Mouse (Mus musculus): ENCODE data around the gene Car3.

GRCm38 (mm10) chr3:14869779-14870178, 6.5 kb downstream of the Car3 start:
- TF ChIP-seq CTCF (IDR thresholded peaks at IDR 0.05; ENCODE audit: borderline replicate concordance, control insufficient read depth, extremely low read depth, insufficient read depth, low read length, poor library complexity) (peak; percentile 71; the same call in 1 of the 2 replicates), POLR2A (IDR thresholded peaks at IDR 0.05; ENCODE audit: control insufficient read depth, extremely low read depth, insufficient read depth, low read length, poor library complexity) (no peak)

Data from thymus, adult 2 months (tissue).